Mouse (Mus musculus): ENCODE measurements around the gene Tmie. TPM values are rescaled to one million over a fixed set of nuclear protein-coding genes. Genes with fewer than 3 reads are reported as not detected.
"Not testable (repeated sequence)": the region's sequence is repeated elsewhere in the genome, so short reads cannot be mapped to it uniquely, and the experiment has no call there.

The Tmie gene
- polyA plus RNA-seq, 1 experiment from 2014 or later, result 1.1 TPM

DNA sequence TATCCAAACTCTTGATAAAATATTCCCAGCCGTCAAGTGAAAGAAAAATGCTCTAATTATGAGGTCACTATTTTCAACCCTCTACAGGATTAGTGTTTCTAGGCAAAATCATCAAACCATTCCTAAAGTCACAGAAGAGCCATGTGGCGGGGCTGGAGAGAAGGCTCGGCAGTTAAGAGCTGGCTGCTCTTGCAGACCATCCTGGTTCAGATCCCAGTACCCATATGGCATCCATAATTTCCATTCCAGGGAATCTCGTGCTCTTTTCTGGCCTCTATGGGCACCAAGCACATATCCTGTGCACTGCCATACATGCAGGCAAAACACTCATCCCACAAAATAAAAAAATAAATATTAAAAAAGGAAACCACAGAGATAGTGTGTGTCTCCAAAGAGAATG lies 54.5 kb downstream of the Tmie start:
- H3K36me3 ChIP-seq, result no peaks in the 10 kb centered on the region
- H3K9ac ChIP-seq, result no peak overlapping the region
- no peaks in the 10 kb centered on the region for H3K4me1 ChIP-seq
- ATAC-seq (ENCODE audit: low FRiP score, low read depth), result no peak
- H3K9me3 ChIP-seq, result no peaks in the 10 kb centered on the region
- no peak overlapping the region for H3K27ac ChIP-seq
- no peak overlapping the region for H3K4me3 ChIP-seq
- 90% methylated on average over 4 of the region's 4 CpGs for WGBS
- H3K4me2 ChIP-seq (replicated peaks), result no peak overlapping the region
- no peaks in the 10 kb centered on the region for H3K27me3 ChIP-seq (replicated peaks)

DNA sequence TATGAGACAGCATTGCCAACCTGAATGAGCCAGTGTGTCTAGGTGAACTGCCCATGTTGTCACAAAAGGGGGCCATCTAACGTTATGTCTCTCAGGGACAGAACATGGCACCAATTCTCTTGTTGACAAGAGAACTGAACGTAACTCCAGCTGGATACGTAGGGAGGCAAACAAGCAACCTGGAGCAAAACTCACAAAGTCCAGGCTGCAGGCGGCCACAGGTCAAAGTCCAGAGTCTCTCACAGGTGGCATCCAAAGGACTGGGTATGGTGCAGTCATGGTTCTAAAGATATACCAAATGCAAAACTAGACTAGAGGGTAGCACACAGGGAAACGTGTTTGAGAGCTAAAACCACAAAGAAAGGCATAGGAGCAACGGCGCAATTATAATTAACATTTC lies 58.5 kb downstream of the Tmie start:
- Histone ChIP-seq H3K4me1 (no peaks in the 10 kb centered on the region), H3K9me3 (no peaks in the 10 kb centered on the region), H3K27ac (no peak overlapping the region), H3K4me2 (replicated peaks) (no peak overlapping the region), H3K4me3 (no peak overlapping the region), H3K9ac (no peak overlapping the region), H3K36me3 (no peaks in the 10 kb centered on the region), H3K27me3 (replicated peaks) (no peaks in the 10 kb centered on the region)
- 86% methylated on average over 7 of the region's 7 CpGs for WGBS
- no peak for ATAC-seq (ENCODE audit: low FRiP score, low read depth)

DNA sequence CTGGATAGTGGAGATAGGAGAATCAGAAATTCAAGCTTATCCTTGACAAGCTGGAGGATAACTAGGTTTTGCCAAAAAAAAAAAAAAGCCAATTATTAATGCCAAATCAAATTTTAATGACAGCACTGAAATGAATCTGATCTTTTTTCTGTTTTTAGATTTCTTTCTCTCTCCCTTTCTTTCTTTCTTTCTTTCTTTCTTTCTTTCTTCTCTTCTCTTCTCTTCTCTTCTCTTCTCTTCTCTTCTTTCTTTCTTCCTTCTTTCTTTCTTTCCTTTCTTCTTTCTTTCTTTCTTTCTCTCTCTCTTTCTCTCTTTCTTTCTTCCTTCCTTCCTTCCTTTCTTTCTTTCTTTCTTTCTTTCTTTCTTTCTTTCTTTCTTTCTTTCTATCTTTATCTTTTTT lies 59.4 kb downstream of the Tmie start:
- H3K9me3 ChIP-seq; H3K27ac ChIP-seq; H3K4me3 ChIP-seq; H3K9ac ChIP-seq; H3K4me2 ChIP-seq (replicated peaks); H3K36me3 ChIP-seq; ATAC-seq (ENCODE audit: low FRiP score, low read depth); H3K4me1 ChIP-seq; H3K27me3 ChIP-seq (replicated peaks): not testable (repeated sequence)

Small RNA genes lying within 50 kb of the gene (microRNA-seq; reads per million reads assigned to microRNA genes)
- gene Gm24269, result not detected

Other genes starting within 250 kb of the Tmie start
- gene Nbeal2, start 226.0 kb downstream of the Tmie start, polyA plus RNA-seq (2016; fragmentation: Nextera tagmentation; extraction: Ambion mirVana), result 1.6 and 2.6 TPM in 2 replicates
- 125 and 133 TPM in 2 replicates for gene Ccdc12, start 223.6 kb downstream of the Tmie start, polyA plus RNA-seq (2016; fragmentation: Nextera tagmentation; extraction: Ambion mirVana)
- gene Myl3, start 138.3 kb downstream of the Tmie start, polyA plus RNA-seq (2016; fragmentation: Nextera tagmentation; extraction: Ambion mirVana), result 1.0 and 3.9 TPM in 2 replicates
- gene Pth1r, start 133.0 kb downstream of the Tmie start, polyA plus RNA-seq (2016; fragmentation: Nextera tagmentation; extraction: Ambion mirVana), result 40.6 and 42.4 TPM in 2 replicates
- gene Prss42, start 81.9 kb downstream of the Tmie start, polyA plus RNA-seq (2016; fragmentation: Nextera tagmentation; extraction: Ambion mirVana), result not detected in 2 replicates
- gene Prss44, start 66.1 kb downstream of the Tmie start, polyA plus RNA-seq (2016; fragmentation: Nextera tagmentation; extraction: Ambion mirVana), result not detected in 2 replicates
- not detected in 2 replicates for gene Prss43, start 53.4 kb downstream of the Tmie start, polyA plus RNA-seq (2016; fragmentation: Nextera tagmentation; extraction: Ambion mirVana)
- not detected in 2 replicates for gene Prss45, start 45.5 kb downstream of the Tmie start, polyA plus RNA-seq (2016; fragmentation: Nextera tagmentation; extraction: Ambion mirVana)
- not detected in 2 replicates for gene Prss46, start 35.6 kb downstream of the Tmie start, polyA plus RNA-seq (2016; fragmentation: Nextera tagmentation; extraction: Ambion mirVana)
- 0.28 TPM in 1 of 2 replicates, not detected in the other for gene Prss50, start 22.1 kb downstream of the Tmie start, polyA plus RNA-seq (2016; fragmentation: Nextera tagmentation; extraction: Ambion mirVana)
- 1.00 and 1.2 TPM in 2 replicates for gene Als2cl, start 243 bp downstream of the Tmie start, polyA plus RNA-seq (2016; fragmentation: Nextera tagmentation; extraction: Ambion mirVana)
- gene Fam240a, start 36.7 kb upstream of the Tmie start, polyA plus RNA-seq (2016; fragmentation: Nextera tagmentation; extraction: Ambion mirVana), result not detected in 2 replicates
- gene Tdgf1, start 66.0 kb upstream of the Tmie start, polyA plus RNA-seq (2016; fragmentation: Nextera tagmentation; extraction: Ambion mirVana), result not detected in 2 replicates
- 0.41 and 0.48 TPM in 2 replicates for gene Lrrc2, start 71.4 kb upstream of the Tmie start, polyA plus RNA-seq (2016; fragmentation: Nextera tagmentation; extraction: Ambion mirVana)
- not detected in 2 replicates for gene Rtp3, start 110.5 kb upstream of the Tmie start, polyA plus RNA-seq (2016; fragmentation: Nextera tagmentation; extraction: Ambion mirVana)
- gene Ltf, start 139.2 kb upstream of the Tmie start, polyA plus RNA-seq (2016; fragmentation: Nextera tagmentation; extraction: Ambion mirVana), result 1.2 and 2.2 TPM in 2 replicates
- gene Ccrl2, start 177.4 kb upstream of the Tmie start, polyA plus RNA-seq (2016; fragmentation: Nextera tagmentation; extraction: Ambion mirVana), result 0.70 and 0.72 TPM in 2 replicates
- gene Lrrfip2, start 237.5 kb upstream of the Tmie start, polyA plus RNA-seq (2016; fragmentation: Nextera tagmentation; extraction: Ambion mirVana), result 47.0 and 53.1 TPM in 2 replicates

Data from neural tube, embryonic 12.5 days (tissue).